Mouse (Mus musculus): ENCODE data around the gene Tbc1d2. TPM values are rescaled to one million over a fixed set of nuclear protein-coding genes. Genes with fewer than 3 reads are reported as not detected.

Gene Tbc1d2
- polyA plus RNA-seq, 1 experiment from 2014 or later: 3.5 TPM

GRCm38 (mm10) chr4:46597286-46597961 lies 52.6 kb downstream of the Tbc1d2 start:
- no peak for DNase-seq
- Histone ChIP-seq H3K27me3 (ENCODE audit: insufficient read depth, low read length) (peaks cover 27% of the 10 kb centered on the region), H3K36me3 (ENCODE audit: insufficient read depth) (no peaks in the 10 kb centered on the region), H3K4me2 (0 out of 2 replicates have a peak overlapping the region, but pooled peaks have one; percentile 12), H3K9me3 (ENCODE audit: low read depth, low read length) (no peaks in the 10 kb centered on the region), H3K4me3 (ENCODE audit: low read depth, low read length) (no peak overlapping the region), H3K9ac (no peak overlapping the region), H3K27ac (ENCODE audit: low read depth) (no peak overlapping the region), H3K4me1 (ENCODE audit: insufficient read depth) (no peaks in the 10 kb centered on the region)
- no peak for TF ChIP-seq CTCF (IDR thresholded peaks at IDR 0.05; ENCODE audit: low read depth)
- no peak for ATAC-seq (ENCODE audit: insufficient read depth)
- 56% methylated on average over 11 of the region's 11 CpGs for WGBS

- no peaks in the 10 kb centered on the region for H3K4me1 ChIP-seq (ENCODE audit: insufficient read depth)
- H3K4me3 ChIP-seq (ENCODE audit: low read depth, low read length): no peak overlapping the region
- H3K4me2 ChIP-seq: no peak overlapping the region
- ATAC-seq (ENCODE audit: insufficient read depth) (no peak), DNase-seq (no peak)
- H3K27ac ChIP-seq (ENCODE audit: low read depth): no peak overlapping the region
- TF ChIP-seq CTCF (IDR thresholded peaks at IDR 0.05; ENCODE audit: low read depth): no peak
- H3K36me3 ChIP-seq (ENCODE audit: insufficient read depth): no peaks in the 10 kb centered on the region
- no peaks in the 10 kb centered on the region for H3K9me3 ChIP-seq (ENCODE audit: low read depth, low read length)
- H3K27me3 ChIP-seq (ENCODE audit: insufficient read depth, low read length): peaks cover 20% of the 10 kb centered on the region
- WGBS: 68% methylated on average over 6 of the region's 6 CpGs
- no peak overlapping the region for H3K9ac ChIP-seq
Observed at GRCm38 (mm10) chr4:46596398-46596797, 53.6 kb downstream of the Tbc1d2 start.

GRCm38 (mm10) chr4:46594131-46594530 lies 55.9 kb downstream of the Tbc1d2 start:
- Histone ChIP-seq H3K4me1 (ENCODE audit: insufficient read depth) (no peaks in the 10 kb centered on the region), H3K9ac (no peak overlapping the region), H3K36me3 (ENCODE audit: insufficient read depth) (no peaks in the 10 kb centered on the region), H3K27me3 (ENCODE audit: insufficient read depth, low read length) (peaks cover 5% of the 10 kb centered on the region; the same call in 1 of the 2 replicates), H3K27ac (ENCODE audit: low read depth) (no peak overlapping the region), H3K4me2 (no peak overlapping the region), H3K9me3 (ENCODE audit: low read depth, low read length) (no peaks in the 10 kb centered on the region), H3K4me3 (ENCODE audit: low read depth, low read length) (no peak overlapping the region)
- DNase-seq: no peak
- ATAC-seq (ENCODE audit: insufficient read depth): no peak
- 82% methylated on average over 5 of the region's 5 CpGs for WGBS
- no peak for TF ChIP-seq CTCF (IDR thresholded peaks at IDR 0.05; ENCODE audit: low read depth)

DNA sequence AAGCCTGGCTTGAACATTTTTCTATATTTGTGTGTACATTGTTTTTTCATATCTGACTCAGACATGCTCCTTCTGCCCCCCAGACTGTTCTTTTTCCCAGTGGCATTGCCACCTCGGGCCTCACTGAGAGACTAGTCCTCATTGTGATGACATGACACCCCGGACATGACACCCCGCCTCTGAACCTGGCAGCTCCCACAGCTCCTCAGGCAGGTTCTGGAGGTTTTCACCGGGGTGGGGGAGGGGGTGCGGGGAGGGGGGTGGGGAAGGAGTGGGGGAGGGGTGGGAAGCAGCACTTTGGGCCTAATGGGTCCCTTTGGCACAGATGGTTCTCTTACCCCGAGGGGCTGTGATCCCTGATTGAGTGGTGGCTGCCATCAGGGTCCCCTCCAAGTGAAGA lies 56.5 kb downstream of the Tbc1d2 start:
- ATAC-seq (ENCODE audit: insufficient read depth): no peak
- no peak for DNase-seq
- no peaks in the 10 kb centered on the region for H3K9me3 ChIP-seq (ENCODE audit: low read depth, low read length)
- no peak overlapping the region for H3K4me2 ChIP-seq
- H3K36me3 ChIP-seq (ENCODE audit: insufficient read depth): no peaks in the 10 kb centered on the region
- no peak overlapping the region for H3K27ac ChIP-seq (ENCODE audit: low read depth)
- H3K4me1 ChIP-seq (ENCODE audit: insufficient read depth): no peaks in the 10 kb centered on the region
- H3K27me3 ChIP-seq (ENCODE audit: insufficient read depth, low read length): 0 out of 2 replicates have a peak, but pooled peaks cover 3% of the 10 kb centered on the region
- 28% methylated on average over 6 of the region's 6 CpGs for WGBS
- no peak overlapping the region for H3K4me3 ChIP-seq (ENCODE audit: low read depth, low read length)
- H3K9ac ChIP-seq: no peak overlapping the region
- TF ChIP-seq CTCF (IDR thresholded peaks at IDR 0.05; ENCODE audit: low read depth): no peak

DNA sequence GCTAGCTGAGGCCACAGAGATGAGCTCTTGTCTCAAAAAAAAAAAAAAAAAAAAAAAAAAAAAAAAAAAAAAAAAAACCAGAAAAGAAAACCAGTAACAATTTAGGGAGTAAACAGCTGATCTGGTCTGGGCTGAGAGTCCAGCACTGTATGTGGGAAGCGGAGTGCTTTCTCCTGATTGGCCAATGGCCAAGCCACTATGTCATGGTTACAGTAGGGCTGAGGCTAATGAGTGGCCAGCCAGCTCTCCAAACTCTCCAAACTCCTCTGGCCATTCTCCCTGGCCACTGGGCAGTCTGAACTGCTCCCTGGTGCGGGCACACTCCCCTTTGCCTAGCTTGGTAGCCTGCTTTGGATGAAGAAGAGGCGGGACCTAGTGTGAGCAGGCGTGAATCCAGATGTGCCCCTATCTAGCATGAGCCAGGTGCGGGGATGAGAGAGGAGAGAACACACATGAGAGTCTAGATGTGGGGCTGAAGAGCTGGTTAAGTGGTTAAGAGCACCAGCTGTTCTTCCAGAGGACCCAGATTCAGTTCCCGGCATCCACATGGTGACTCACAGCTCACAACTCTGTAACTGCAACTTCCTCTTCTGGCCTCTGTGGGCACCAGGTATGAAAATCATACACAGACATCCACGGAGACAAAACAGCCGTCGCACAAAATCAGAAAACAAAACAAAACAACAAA lies 58.0 kb downstream of the Tbc1d2 start:
- no peak overlapping the region for H3K4me2 ChIP-seq
- ATAC-seq (ENCODE audit: insufficient read depth): no peak
- peak; percentile 22 for DNase-seq
- no peaks in the 10 kb centered on the region for H3K4me1 ChIP-seq (ENCODE audit: insufficient read depth)
- no peaks in the 10 kb centered on the region for H3K27me3 ChIP-seq (ENCODE audit: insufficient read depth, low read length)
- H3K4me3 ChIP-seq (ENCODE audit: low read depth, low read length): no peak overlapping the region
- H3K9me3 ChIP-seq (ENCODE audit: low read depth, low read length): no peaks in the 10 kb centered on the region
- 84% methylated on average over 9 of the region's 9 CpGs for WGBS
- TF ChIP-seq CTCF (IDR thresholded peaks at IDR 0.05; ENCODE audit: low read depth): no peak
- no peaks in the 10 kb centered on the region for H3K36me3 ChIP-seq (ENCODE audit: insufficient read depth)
- H3K9ac ChIP-seq: no peak overlapping the region
- no peak overlapping the region for H3K27ac ChIP-seq (ENCODE audit: low read depth)

DNA sequence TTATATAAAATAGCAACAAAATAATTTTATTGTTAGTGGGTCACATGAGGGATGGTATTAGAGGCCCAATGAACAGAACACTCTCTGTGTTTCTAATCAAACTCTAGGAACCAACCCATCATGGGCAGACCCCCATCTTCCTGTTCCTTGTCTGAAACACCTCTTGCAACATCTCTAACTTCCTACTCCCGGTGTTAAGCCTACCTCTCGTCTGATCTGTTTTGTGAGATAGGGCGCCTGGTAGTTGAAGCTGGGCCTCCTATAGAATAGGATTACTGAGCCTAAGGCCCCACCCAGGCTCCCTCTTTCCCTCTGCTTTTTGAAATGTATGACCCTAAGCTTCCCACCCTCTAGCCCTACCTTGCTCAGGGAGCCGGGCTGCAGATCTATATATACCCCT lies 59.2 kb downstream of the Tbc1d2 start:
- Histone ChIP-seq H3K9ac (no peak overlapping the region), H3K9me3 (ENCODE audit: low read depth, low read length) (no peaks in the 10 kb centered on the region), H3K27me3 (ENCODE audit: insufficient read depth, low read length) (no peaks in the 10 kb centered on the region), H3K36me3 (ENCODE audit: insufficient read depth) (no peaks in the 10 kb centered on the region), H3K4me2 (no peak overlapping the region), H3K4me3 (ENCODE audit: low read depth, low read length) (no peak overlapping the region), H3K27ac (ENCODE audit: low read depth) (no peak overlapping the region), H3K4me1 (ENCODE audit: insufficient read depth) (no peaks in the 10 kb centered on the region)
- TF ChIP-seq CTCF (IDR thresholded peaks at IDR 0.05; ENCODE audit: low read depth): no peak
- 46% methylated on average over 4 of the region's 4 CpGs for WGBS
- ATAC-seq (ENCODE audit: insufficient read depth) (no peak), DNase-seq (no peak)

GRCm38 (mm10) chr4:46589946-46590684 lies 59.9 kb downstream of the Tbc1d2 start:
- no peak for DNase-seq
- H3K36me3 ChIP-seq (ENCODE audit: insufficient read depth): no peaks in the 10 kb centered on the region
- H3K4me1 ChIP-seq (ENCODE audit: insufficient read depth): no peaks in the 10 kb centered on the region
- no peak overlapping the region for H3K4me2 ChIP-seq
- no peaks in the 10 kb centered on the region for H3K27me3 ChIP-seq (ENCODE audit: insufficient read depth, low read length)
- no peak overlapping the region for H3K27ac ChIP-seq (ENCODE audit: low read depth)
- no peak overlapping the region for H3K9ac ChIP-seq
- ATAC-seq (ENCODE audit: insufficient read depth): no peak
- no peak overlapping the region for H3K4me3 ChIP-seq (ENCODE audit: low read depth, low read length)
- WGBS: 61% methylated on average over 5 of the region's 5 CpGs
- H3K9me3 ChIP-seq (ENCODE audit: low read depth, low read length): no peaks in the 10 kb centered on the region
- TF ChIP-seq CTCF (IDR thresholded peaks at IDR 0.05; ENCODE audit: low read depth): no peak

All from lung, embryonic 14.5 days (tissue).